26 mouse cellular contexts compared by ENCODE assay signal in the genomic region with DNA sequence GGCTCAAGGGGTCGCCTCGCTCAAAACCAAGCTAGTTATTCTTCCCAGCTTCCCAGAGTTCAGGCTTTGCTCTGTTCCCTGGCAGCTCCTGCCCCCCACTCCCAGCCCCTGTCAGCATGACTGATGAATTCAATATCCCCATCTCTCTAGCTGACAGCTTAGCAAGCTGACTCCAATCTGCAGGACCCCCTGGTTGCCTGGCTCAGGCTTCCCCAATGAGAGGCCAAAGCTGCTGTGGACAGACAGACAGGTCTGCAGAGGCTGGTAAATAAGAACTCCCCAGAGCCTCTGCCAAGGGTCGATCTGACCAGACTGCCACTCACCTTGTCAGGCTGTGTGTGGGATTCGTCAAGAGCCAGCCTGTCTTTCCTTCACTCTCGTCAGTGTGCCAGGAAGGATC.
DNase-seq lines count a peak whose midpoint lies in the region; ATAC-seq and TF ChIP-seq lines count a peak whose summit lies in the region.
"Had no signal": no experiment of that assay in that cellular context is flagged by ENCODE, and none has a peak within 500 bp of the region (broad histone marks: within the 10 kb centered on the region; RNA-seq: fewer than 3 reads in every experiment).

No protein-coding gene starts in this region.

- WGBS in forebrain, embryonic 12.5 days = 65% methylated on average over 5 of the region's 5 CpGs
- WGBS in forebrain, embryonic 16.5 days = 61% methylated on average over 5 of the region's 5 CpGs
- 71% methylated on average over 5 of the region's 5 CpGs for WGBS in liver, postnatal 0 days (ENCODE audit: insufficient replicate concordance)
- WGBS in embryonic facial prominence, embryonic 10.5 days = 21% methylated on average over 5 of the region's 5 CpGs
- WGBS in limb, embryonic 12.5 days = 21% methylated on average over 5 of the region's 5 CpGs
- 41% methylated on average over 5 of the region's 5 CpGs for WGBS in kidney, embryonic 14.5 days

- no peak overlapping the region for H3K4me2 ChIP-seq in forebrain, embryonic 12.5 days
- no peak overlapping the region for H3K4me2 ChIP-seq in forebrain, embryonic 16.5 days (ENCODE audit: low read length)
- H3K4me2 ChIP-seq in liver, postnatal 0 days (ENCODE audit: low read depth, low read length) = no peak overlapping the region
- H3K4me2 ChIP-seq in limb, embryonic 12.5 days = no peak overlapping the region
- no peak overlapping the region for H3K4me2 ChIP-seq in kidney, embryonic 14.5 days (replicated peaks; ENCODE audit: low read depth, low read length)
- H3K4me2 ChIP-seq: forebrain, embryonic 13.5 days; heart, embryonic 13.5 days; liver, embryonic 13.5 days; stomach, embryonic 15.5 days had no signal

- H3K36me3 ChIP-seq in forebrain, embryonic 12.5 days (replicated peaks) = no peaks in the 10 kb centered on the region
- H3K36me3 ChIP-seq in forebrain, embryonic 16.5 days (ENCODE audit: control insufficient read depth, insufficient read depth) = no peaks in the 10 kb centered on the region
- H3K36me3 ChIP-seq in liver, postnatal 0 days (replicated peaks; ENCODE audit: insufficient read depth, low read length) = no peaks in the 10 kb centered on the region
- no peaks in the 10 kb centered on the region for H3K36me3 ChIP-seq in embryonic facial prominence, embryonic 10.5 days (replicated peaks)
- H3K36me3 ChIP-seq in limb, embryonic 12.5 days = no peaks in the 10 kb centered on the region
- H3K36me3 ChIP-seq in kidney, embryonic 14.5 days (ENCODE audit: control insufficient read depth, insufficient read depth, low read length) = no peaks in the 10 kb centered on the region
- H3K36me3 ChIP-seq: heart, embryonic 13.5 days; liver, embryonic 13.5 days; stomach, embryonic 15.5 days had no signal

- peak overlapping the region; percentile 3; the same call in 1 of the 2 replicates for H3K27ac ChIP-seq in forebrain, embryonic 12.5 days
- no peak overlapping the region for H3K27ac ChIP-seq in forebrain, embryonic 16.5 days (ENCODE audit: low read length)
- no peak overlapping the region for H3K27ac ChIP-seq in liver, postnatal 0 days (ENCODE audit: low read depth)
- peak overlapping the region; percentile 73 for H3K27ac ChIP-seq in embryonic facial prominence, embryonic 10.5 days (replicated peaks)
- H3K27ac ChIP-seq in limb, embryonic 12.5 days = peak overlapping the region; percentile 42; the same call in 1 of the 2 replicates
- H3K27ac ChIP-seq in kidney, embryonic 14.5 days (ENCODE audit: low read depth, low read length) = no peak overlapping the region
- H3K27ac ChIP-seq: forebrain, embryonic 13.5 days; left cerebral cortex, adult 2 months; liver, embryonic 13.5 days; stomach, embryonic 15.5 days had no signal

- no peaks in the 10 kb centered on the region for H3K9me3 ChIP-seq in forebrain, embryonic 12.5 days
- no peaks in the 10 kb centered on the region for H3K9me3 ChIP-seq in forebrain, embryonic 16.5 days (ENCODE audit: control insufficient read depth, low read length)
- H3K9me3 ChIP-seq in liver, postnatal 0 days (ENCODE audit: low read length) = no peaks in the 10 kb centered on the region
- H3K9me3 ChIP-seq in embryonic facial prominence, embryonic 10.5 days = peaks cover 3% of the 10 kb centered on the region; the same call in 1 of the 2 replicates
- no peaks in the 10 kb centered on the region for H3K9me3 ChIP-seq in limb, embryonic 12.5 days
- H3K9me3 ChIP-seq in kidney, embryonic 14.5 days (ENCODE audit: control insufficient read depth, low read length) = no peaks in the 10 kb centered on the region
- H3K9me3 ChIP-seq: forebrain, embryonic 13.5 days; heart, embryonic 13.5 days; liver, embryonic 13.5 days; stomach, embryonic 15.5 days had no signal

- TF ChIP-seq CTCF in liver, postnatal 0 days (IDR thresholded peaks at IDR 0.05; ENCODE audit: low read depth) = no peak

- ATAC-seq in forebrain, embryonic 12.5 days (ENCODE audit: low FRiP score) = no peak
- ATAC-seq in forebrain, embryonic 16.5 days = no peak
- no peak for ATAC-seq in liver, postnatal 0 days
- no peak for ATAC-seq in limb, embryonic 12.5 days (ENCODE audit: insufficient number of reproducible peaks, insufficient read depth, low FRiP score, low TSS enrichment, low read depth)
- no peak for ATAC-seq in megakaryocyte, adult 5-6 weeks (ENCODE audit: poor library complexity, severe bottlenecking)
- ATAC-seq in kidney, embryonic 14.5 days (ENCODE audit: low FRiP score, low TSS enrichment) = no peak
- ATAC-seq: CD4-positive, CD25-positive, alpha-beta regulatory T cell, adult 4 months; forebrain, embryonic 13.5 days; lung, postnatal 0 days; Patski had no signal

- no peak for TF ChIP-seq EP300 in liver, postnatal 0 days (IDR thresholded peaks at IDR 0.05; ENCODE audit: low read depth)

- H3K27me3 ChIP-seq in forebrain, embryonic 12.5 days = no peaks in the 10 kb centered on the region
- no peaks in the 10 kb centered on the region for H3K27me3 ChIP-seq in forebrain, embryonic 16.5 days (replicated peaks; ENCODE audit: control insufficient read depth, insufficient read depth, low read length)
- no peaks in the 10 kb centered on the region for H3K27me3 ChIP-seq in liver, postnatal 0 days (ENCODE audit: insufficient read depth, low read length)
- H3K27me3 ChIP-seq in embryonic facial prominence, embryonic 10.5 days (replicated peaks; ENCODE audit: low read depth, poor library complexity, severe bottlenecking) = no peaks in the 10 kb centered on the region
- H3K27me3 ChIP-seq in limb, embryonic 12.5 days = no peaks in the 10 kb centered on the region; the same call in 1 of the 2 replicates
- H3K27me3 ChIP-seq in kidney, embryonic 14.5 days (ENCODE audit: control insufficient read depth, insufficient read depth, low read length) = no peaks in the 10 kb centered on the region
- H3K27me3 ChIP-seq: forebrain, embryonic 13.5 days; heart, embryonic 13.5 days; liver, embryonic 13.5 days; Patski; stomach, embryonic 15.5 days had no signal

- peaks cover 4% of the 10 kb centered on the region; the same call in 1 of the 2 replicates for H3K4me1 ChIP-seq in forebrain, embryonic 12.5 days
- no peaks in the 10 kb centered on the region for H3K4me1 ChIP-seq in forebrain, embryonic 16.5 days (replicated peaks; ENCODE audit: control insufficient read depth, insufficient read depth, low read length)
- H3K4me1 ChIP-seq in liver, postnatal 0 days (ENCODE audit: insufficient read depth) = peaks cover 5% of the 10 kb centered on the region; the same call in 1 of the 2 replicates
- peaks cover 34% of the 10 kb centered on the region for H3K4me1 ChIP-seq in embryonic facial prominence, embryonic 10.5 days
- peaks cover 19% of the 10 kb centered on the region for H3K4me1 ChIP-seq in limb, embryonic 12.5 days (replicated peaks)
- H3K4me1 ChIP-seq in kidney, embryonic 14.5 days (ENCODE audit: control insufficient read depth, insufficient read depth, low read length) = peaks cover 8% of the 10 kb centered on the region; the same call in 1 of the 2 replicates
- H3K4me1 ChIP-seq: forebrain, embryonic 13.5 days; liver, embryonic 13.5 days; stomach, embryonic 15.5 days had no signal

- no peak overlapping the region for H3K4me3 ChIP-seq in forebrain, embryonic 12.5 days (replicated peaks)
- H3K4me3 ChIP-seq in forebrain, embryonic 16.5 days (replicated peaks; ENCODE audit: low read length) = no peak overlapping the region
- H3K4me3 ChIP-seq in liver, postnatal 0 days (ENCODE audit: low read depth, low read length) = no peak overlapping the region
- H3K4me3 ChIP-seq in embryonic facial prominence, embryonic 10.5 days = no peak overlapping the region
- H3K4me3 ChIP-seq in limb, embryonic 12.5 days (replicated peaks) = no peak overlapping the region
- no peak overlapping the region for H3K4me3 ChIP-seq in kidney, embryonic 14.5 days (ENCODE audit: low read length)
- H3K4me3 ChIP-seq: forebrain, embryonic 13.5 days; heart, embryonic 13.5 days; left cerebral cortex, adult 2 months; liver, embryonic 13.5 days; stomach, embryonic 15.5 days had no signal

- peak; percentile 44 for DNase-seq in liver, postnatal 0 days
- DNase-seq in liver = no peak
- peak; percentile 70 for DNase-seq in embryonic facial prominence, embryonic 10.5 days (ENCODE audit: low spot score)
- DNase-seq: adrenal gland, postnatal 36 days; cerebellum, adult 18-20 months; cerebellum, postnatal 25 days; heart, postnatal 4 days; kidney, adult 8-10 months; kidney, postnatal 25 days; left cerebral cortex, postnatal 4 days; liver, embryonic 13.5 days; midbrain, embryonic 14.5 days; retina, postnatal 1 day; thymus, adult 18-20 months had no signal

- no peak overlapping the region for H3K9ac ChIP-seq in forebrain, embryonic 12.5 days
- H3K9ac ChIP-seq in forebrain, embryonic 16.5 days (replicated peaks; ENCODE audit: low read depth, low read length) = no peak overlapping the region
- no peak overlapping the region for H3K9ac ChIP-seq in liver, postnatal 0 days (replicated peaks)
- H3K9ac ChIP-seq in limb, embryonic 12.5 days (replicated peaks) = no peak overlapping the region
- H3K9ac ChIP-seq in kidney, embryonic 14.5 days (ENCODE audit: low read depth, low read length) = no peak overlapping the region
- H3K9ac ChIP-seq: forebrain, embryonic 13.5 days; heart, embryonic 13.5 days; liver, embryonic 13.5 days; stomach, embryonic 15.5 days had no signal

Comparison
In these comparisons a context has a peak if more than half of its experiments do, and no peak if none do; other contexts are left out.
1. H3K27ac ChIP-seq: peak in forebrain, embryonic 12.5 days (single experiment), embryonic facial prominence, embryonic 10.5 days (single experiment) and limb, embryonic 12.5 days (single experiment); none in forebrain, embryonic 16.5 days (single experiment), liver, postnatal 0 days (single experiment) and kidney, embryonic 14.5 days (single experiment).